Mouse (Mus musculus): ENCODE measurements around the gene Rab39b.

Rab39b gene

DNA sequence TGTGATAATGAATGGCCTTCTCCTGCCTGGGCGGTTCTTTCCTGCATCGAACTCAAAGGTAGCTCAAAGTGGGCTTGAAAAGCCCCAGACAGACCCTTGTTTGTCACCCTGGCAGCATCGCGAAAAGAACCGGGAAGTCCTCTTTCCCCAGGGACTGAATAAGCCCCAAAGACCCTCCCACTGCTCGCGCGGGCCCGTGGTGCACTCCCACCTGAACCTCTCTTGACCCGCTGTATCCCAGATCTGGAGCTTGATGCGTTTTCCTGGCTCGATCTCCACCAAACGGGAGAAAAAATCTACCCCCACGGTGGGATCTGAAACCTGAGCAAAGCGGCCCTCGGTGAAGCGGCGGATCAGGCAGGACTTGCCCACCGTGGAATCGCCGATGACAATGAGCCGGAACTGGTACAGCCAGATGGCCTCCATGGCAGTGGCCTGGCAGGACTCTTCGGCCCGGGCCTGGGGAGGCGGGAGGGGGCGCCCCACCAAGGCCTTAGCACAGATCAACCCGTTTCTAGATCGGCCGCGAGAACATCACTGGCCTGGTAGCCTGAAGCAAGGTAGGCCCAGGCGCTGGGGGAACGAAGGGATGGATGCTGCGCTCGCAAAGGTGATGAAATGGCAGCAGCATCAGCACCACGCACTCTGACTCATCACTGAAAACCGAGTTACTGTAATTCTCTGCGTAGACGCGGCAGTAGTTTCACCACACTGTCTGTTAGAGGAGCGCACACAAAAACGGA, at the start of gene Rab39b:
Rab39b (minus strand) TSS at position 650 of the 743 bp plus-strand sequence.
- no peak for DNase-seq (ENCODE audit: low spot score)

DNA sequence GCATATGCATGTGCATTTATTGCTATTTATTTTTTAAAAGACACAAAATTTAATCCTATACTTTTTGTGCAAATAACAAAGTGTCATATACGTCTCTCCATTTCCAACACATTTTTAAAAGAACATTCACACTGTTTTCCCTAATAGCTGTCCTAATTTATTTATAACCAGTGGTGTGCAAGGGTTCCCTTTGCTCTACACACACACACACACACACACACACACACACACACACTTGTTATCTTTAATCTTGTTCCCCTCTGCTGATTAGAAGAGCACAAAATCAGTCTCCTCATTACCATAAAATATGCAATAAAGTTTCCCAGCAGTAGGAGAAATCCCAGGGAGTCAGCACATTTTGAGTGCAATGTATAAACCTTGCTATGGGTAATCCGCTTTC, 508 bp upstream of the Rab39b start:
- DNase-seq (ENCODE audit: low spot score) = no peak

Measured in ovary, adult 18-20 months (tissue).